Mouse (Mus musculus): Measurements from ENCODE around the gene Pabpc4.

The Pabpc4 gene

GRCm38 (mm10) chr4:123261721-123262401, at the start of gene Pabpc4:
Gene Pabpc4 (plus strand): TSS chr4:123262351.
- DNase-seq (ENCODE audit: low spot score) = peak; percentile 24

- DNase-seq (ENCODE audit: low spot score) = no peak
Observed at GRCm38 (mm10) chr4:123213975-123214374, 48.2 kb upstream of the Pabpc4 start.

- no peak for DNase-seq (ENCODE audit: low spot score)
Observed at GRCm38 (mm10) chr4:123215367-123215766, 46.8 kb upstream of the Pabpc4 start.

- DNase-seq (ENCODE audit: low spot score) = no peak
Observed at GRCm38 (mm10) chr4:123216782-123217181, 45.4 kb upstream of the Pabpc4 start.

- DNase-seq (ENCODE audit: low spot score) = no peak
Observed at GRCm38 (mm10) chr4:123219720-123220357, 42.3 kb upstream of the Pabpc4 start.

GRCm38 (mm10) chr4:123220637-123221036, 41.5 kb upstream of the Pabpc4 start:
- no peak for DNase-seq (ENCODE audit: low spot score)

GRCm38 (mm10) chr4:123223309-123223708, 38.8 kb upstream of the Pabpc4 start:
- no peak for DNase-seq (ENCODE audit: low spot score)

- peak; percentile 25 for DNase-seq (ENCODE audit: low spot score)
Observed at GRCm38 (mm10) chr4:123225718-123226403, 36.3 kb upstream of the Pabpc4 start.

- DNase-seq (ENCODE audit: low spot score) = no peak
Observed at GRCm38 (mm10) chr4:123227707-123228106, 34.4 kb upstream of the Pabpc4 start.

- no peak for DNase-seq (ENCODE audit: low spot score)
Observed at GRCm38 (mm10) chr4:123228270-123228669, 33.9 kb upstream of the Pabpc4 start.

GRCm38 (mm10) chr4:123229166-123229565, 33.0 kb upstream of the Pabpc4 start:
- DNase-seq (ENCODE audit: low spot score) = no peak

GRCm38 (mm10) chr4:123232841-123233240, 29.3 kb upstream of the Pabpc4 start:
- DNase-seq (ENCODE audit: low spot score) = no peak

- no peak for DNase-seq (ENCODE audit: low spot score)
Observed at GRCm38 (mm10) chr4:123233492-123234084, 28.6 kb upstream of the Pabpc4 start, which contains the start of gene Heyl. Gene Heyl (plus strand): TSS chr4:123233556.

GRCm38 (mm10) chr4:123235835-123236430, 26.2 kb upstream of the Pabpc4 start:
- no peak for DNase-seq (ENCODE audit: low spot score)

- no peak for DNase-seq (ENCODE audit: low spot score)
Observed at GRCm38 (mm10) chr4:123236431-123237031, 25.6 kb upstream of the Pabpc4 start.

GRCm38 (mm10) chr4:123237386-123238266, 24.5 kb upstream of the Pabpc4 start:
- DNase-seq (ENCODE audit: low spot score) = no peak

GRCm38 (mm10) chr4:123239361-123240203, 22.6 kb upstream of the Pabpc4 start:
- peak; percentile 49 for DNase-seq (ENCODE audit: low spot score)

GRCm38 (mm10) chr4:123246221-123246620, 15.9 kb upstream of the Pabpc4 start:
- DNase-seq (ENCODE audit: low spot score) = no peak

- DNase-seq (ENCODE audit: low spot score) = no peak
Observed at GRCm38 (mm10) chr4:123246651-123247050, 15.5 kb upstream of the Pabpc4 start.

Measured in yolk sac, embryonic 10.5 days (tissue).